Comparison of ENCODE assay signal across 1 mouse cellular context in genomic region chr12:76377059-76377458, GRCm38 (mm10).
TF ChIP-seq lines count a peak whose summit lies in the region.

No protein-coding gene starts in this region.

TF ChIP-seq in CH12.LX, 34 proteins besides CTCF, POLR2A, EP300 and RAD21:
- TF ChIP-seq USF1 (IDR thresholded peaks at IDR 0.05; ENCODE audit: low read depth, low read length), result peak; percentile 72
- no peak for TF ChIP-seq E2F4 (IDR thresholded peaks at IDR 0.05; ENCODE audit: insufficient replicate concordance, low read depth, low read length)
- TF ChIP-seq NRF1 (IDR thresholded peaks at IDR 0.05; ENCODE audit: low read depth, low read length), result peak; percentile 51; the same call in 1 of the 2 replicates
- TF ChIP-seq MEF2A (IDR thresholded peaks at IDR 0.05; ENCODE audit: borderline replicate concordance, low read depth, low read length), result no peak
- no peak for TF ChIP-seq JUND (conservative IDR thresholded peaks at IDR 0.05; ENCODE audit: low read depth, low read length)
- peak; percentile 81 for TF ChIP-seq MAX (IDR thresholded peaks at IDR 0.05; ENCODE audit: low read length)
- no peak for TF ChIP-seq SMC3 (IDR thresholded peaks at IDR 0.05; ENCODE audit: low read depth, low read length)
- TF ChIP-seq ETS1 (conservative IDR thresholded peaks at IDR 0.05; ENCODE audit: low read depth, low read length), result peak; percentile 59
- TF ChIP-seq CHD1 (IDR thresholded peaks at IDR 0.05; ENCODE audit: low read depth, low read length), result no peak
- TF ChIP-seq JUN (IDR thresholded peaks at IDR 0.05; ENCODE audit: insufficient read depth, low read depth, low read length), result no peak
- peak; percentile 71; the same call in 1 of the 2 replicates for TF ChIP-seq TCF12 (IDR thresholded peaks at IDR 0.05; ENCODE audit: low read depth, low read length)
- TF ChIP-seq RCOR1 (conservative IDR thresholded peaks at IDR 0.05; ENCODE audit: low read depth, low read length), result no peak
- no peak for TF ChIP-seq ZKSCAN1 (IDR thresholded peaks at IDR 0.05; ENCODE audit: borderline replicate concordance, low read depth, low read length)
- TF ChIP-seq USF2 (conservative IDR thresholded peaks at IDR 0.05; ENCODE audit: low read depth, low read length), result peak; percentile 61
- TF ChIP-seq SIN3A (IDR thresholded peaks at IDR 0.05; ENCODE audit: low read length), result peak; percentile 60; the same call in 1 of the 2 replicates
- peak; percentile 59 for TF ChIP-seq ELF1 (IDR thresholded peaks at IDR 0.05; ENCODE audit: low read depth, low read length)
- 0 out of 2 replicates have a peak, but pooled peaks have one; percentile 29 for TF ChIP-seq TBP (conservative IDR thresholded peaks at IDR 0.05; ENCODE audit: low read depth, low read length)
- peak; percentile 72 for TF ChIP-seq IRF4 (IDR thresholded peaks at IDR 0.05; ENCODE audit: low read depth, low read length)
- TF ChIP-seq MXI1 (IDR thresholded peaks at IDR 0.05; ENCODE audit: low read depth, low read length), result peak; percentile 27; the same call in 1 of the 2 replicates
- TF ChIP-seq ZMIZ1 (IDR thresholded peaks at IDR 0.05; ENCODE audit: low read depth, low read length), result peak; percentile 57; the same call in 1 of the 2 replicates
- TF ChIP-seq BHLHE40 (IDR thresholded peaks at IDR 0.05; ENCODE audit: low read depth, low read length), result peak; percentile 90
- TF ChIP-seq ZNF384 (IDR thresholded peaks at IDR 0.05; ENCODE audit: low read depth, low read length), result no peak
- no peak for TF ChIP-seq MAZ (IDR thresholded peaks at IDR 0.05; ENCODE audit: low read depth, low read length)
